Mouse (Mus musculus): Measurements from ENCODE around the gene Cdc45.

Gene Cdc45

GRCm38 (mm10) chr16:18795223-18795899 lies 16.4 kb downstream of the Cdc45 start:
- in situ Hi-C loops (cut with MboI; ENCODE audit: low sequenced_read_pairs) = no loop called here

GRCm38 (mm10) chr16:18788627-18789406 lies 23.0 kb downstream of the Cdc45 start:
- in situ Hi-C loops (cut with MboI; ENCODE audit: low sequenced_read_pairs) = no loop called here

- in situ Hi-C loops (cut with MboI; ENCODE audit: low sequenced_read_pairs) = no loop called here
Measured at GRCm38 (mm10) chr16:18786652-18787051, 25.1 kb downstream of the Cdc45 start.

- in situ Hi-C loops (cut with MboI; ENCODE audit: low sequenced_read_pairs) = no loop called here
Measured at GRCm38 (mm10) chr16:18785485-18785884, 26.3 kb downstream of the Cdc45 start.

- in situ Hi-C loops (cut with MboI; ENCODE audit: low sequenced_read_pairs) = no loop called here
Measured at GRCm38 (mm10) chr16:18785025-18785424, 26.8 kb downstream of the Cdc45 start.

GRCm38 (mm10) chr16:18781810-18782209 lies 30.0 kb downstream of the Cdc45 start:
- in situ Hi-C loops (cut with MboI; ENCODE audit: low sequenced_read_pairs) = no loop called here

GRCm38 (mm10) chr16:18778461-18778860 lies 33.3 kb downstream of the Cdc45 start:
- in situ Hi-C loops (cut with MboI; ENCODE audit: low sequenced_read_pairs) = no loop called here

- in situ Hi-C loops (cut with MboI; ENCODE audit: low sequenced_read_pairs) = no loop called here
Measured at GRCm38 (mm10) chr16:18777101-18778080, 34.4 kb downstream of the Cdc45 start.

- in situ Hi-C loops (cut with MboI; ENCODE audit: low sequenced_read_pairs) = no loop called here
Measured at GRCm38 (mm10) chr16:18776556-18777100, 35.2 kb downstream of the Cdc45 start, which contains the start of gene Cldn5. Gene Cldn5, plus strand, starts transcription at chr16:18776847.

- in situ Hi-C loops (cut with MboI; ENCODE audit: low sequenced_read_pairs) = no loop called here
Measured at GRCm38 (mm10) chr16:18775621-18776555, 35.9 kb downstream of the Cdc45 start.

GRCm38 (mm10) chr16:18773936-18774335 lies 37.9 kb downstream of the Cdc45 start:
- in situ Hi-C loops (cut with MboI; ENCODE audit: low sequenced_read_pairs) = no loop called here

- in situ Hi-C loops (cut with MboI; ENCODE audit: low sequenced_read_pairs) = no loop called here
Measured at GRCm38 (mm10) chr16:18769501-18769900, 42.3 kb downstream of the Cdc45 start.

GRCm38 (mm10) chr16:18766390-18766789 lies 45.4 kb downstream of the Cdc45 start:
- in situ Hi-C loops (cut with MboI; ENCODE audit: low sequenced_read_pairs) = no loop called here

- in situ Hi-C loops (cut with MboI; ENCODE audit: low sequenced_read_pairs) = no loop called here
Measured at GRCm38 (mm10) chr16:18762960-18763359, 48.8 kb downstream of the Cdc45 start.

- in situ Hi-C loops (cut with MboI; ENCODE audit: low sequenced_read_pairs) = no loop called here
Measured at GRCm38 (mm10) chr16:18761734-18762133, 50.1 kb downstream of the Cdc45 start.

- in situ Hi-C loops (cut with MboI; ENCODE audit: low sequenced_read_pairs) = no loop called here
Measured at GRCm38 (mm10) chr16:18751885-18752499, 59.8 kb downstream of the Cdc45 start.

- in situ Hi-C loops (cut with MboI; ENCODE audit: low sequenced_read_pairs) = no loop called here
Measured at GRCm38 (mm10) chr16:18751101-18751500, 60.7 kb downstream of the Cdc45 start.

- in situ Hi-C loops (cut with MboI; ENCODE audit: low sequenced_read_pairs) = no loop called here
Measured at GRCm38 (mm10) chr16:18746268-18747122, 65.3 kb downstream of the Cdc45 start.
